Mouse (Mus musculus): ENCODE measurements around the gene Cep104.

The Cep104 gene

DNA sequence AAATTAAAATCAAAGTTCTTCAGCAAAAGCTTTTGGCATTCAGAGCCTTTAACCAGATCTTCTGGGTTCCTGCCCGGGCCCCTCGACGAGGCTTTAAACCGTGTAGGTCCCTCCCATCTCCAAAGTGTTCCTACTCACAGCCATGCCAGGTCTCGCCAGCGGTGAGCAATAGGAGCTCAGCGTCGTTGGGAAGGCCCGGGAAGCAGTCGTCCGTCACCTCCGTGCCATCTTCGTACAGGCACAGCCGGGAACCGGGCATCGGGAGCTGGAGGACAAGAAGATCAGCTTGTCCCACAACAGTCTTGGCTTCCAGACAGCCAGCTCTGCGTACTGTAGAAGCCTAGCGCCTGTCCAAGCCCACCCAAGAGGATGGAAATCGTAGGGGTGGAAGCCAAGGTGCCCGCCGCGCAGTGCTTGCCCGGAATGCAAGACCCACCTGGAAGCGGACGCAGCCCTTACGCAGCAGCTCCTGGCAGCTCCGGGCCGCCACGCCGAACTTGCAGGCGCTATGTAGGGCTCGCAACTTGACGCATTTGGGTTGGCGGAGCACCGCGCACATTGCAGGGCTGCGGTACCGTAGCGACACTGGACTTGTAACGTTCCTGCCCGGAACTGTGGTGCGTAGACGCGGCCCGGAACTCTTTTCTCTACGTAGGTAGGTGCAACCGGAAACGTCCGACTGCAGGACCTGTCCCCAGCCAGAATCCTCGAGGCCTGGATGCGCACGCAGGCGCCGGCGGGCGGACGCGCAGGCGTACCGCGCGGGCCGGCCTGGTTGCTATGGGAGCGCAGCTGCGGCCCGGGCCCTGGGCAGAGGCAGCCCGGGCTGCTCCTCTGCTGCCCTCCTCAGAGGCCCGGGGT lies at the start of gene Cep104, which contains the start of gene Dffb:
Gene Cep104 (plus strand): TSS at position 764 of the 861 bp plus-strand sequence.
Gene Dffb (minus strand): TSS at position 696 of the 861 bp plus-strand sequence.
- peak; percentile 80 for DNase-seq (ENCODE audit: low spot score)

DNA sequence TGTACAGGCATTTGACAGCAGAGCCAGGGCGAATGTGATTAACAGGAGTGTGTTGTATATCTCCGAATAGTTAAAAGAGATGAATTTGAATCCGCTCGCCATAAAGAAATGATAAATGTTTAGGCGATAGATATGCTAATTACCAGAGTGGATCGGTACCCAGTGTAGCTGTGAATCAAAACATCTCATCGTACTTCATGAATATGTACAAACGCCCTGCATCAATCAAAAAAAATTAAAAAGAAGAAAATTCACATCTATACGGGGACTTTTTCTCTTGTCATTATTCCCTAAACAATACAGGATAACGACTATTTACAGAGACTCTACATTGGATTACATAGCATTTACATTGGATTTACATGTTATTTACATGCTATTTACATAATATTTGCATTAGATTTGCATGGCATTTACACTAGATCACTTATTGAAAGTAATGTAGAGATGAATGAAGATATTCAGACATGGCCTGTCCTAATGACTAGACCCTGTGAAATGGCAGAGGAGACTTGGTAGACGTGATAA lies 46.2 kb upstream of the Cep104 start:
- no peak for DNase-seq (ENCODE audit: low spot score)

DNA sequence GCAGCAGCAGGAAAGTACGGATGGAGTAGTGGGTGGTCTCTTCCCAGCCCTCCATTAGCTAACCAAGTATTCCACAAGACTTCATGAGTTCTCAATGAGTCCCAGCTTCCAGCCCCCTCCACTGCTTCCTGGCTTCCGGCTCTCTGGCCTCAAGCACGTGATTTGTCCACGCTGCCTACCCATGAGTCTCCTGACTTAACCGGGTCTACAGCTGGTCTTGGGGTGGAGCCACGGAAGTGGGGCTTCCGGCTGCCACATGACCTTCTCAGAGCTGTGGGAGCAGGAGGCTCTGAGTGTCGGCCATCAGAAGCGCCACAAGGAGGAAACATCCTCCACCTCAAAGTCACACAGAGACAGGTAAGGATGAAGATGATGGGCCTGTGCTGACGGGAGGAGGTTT lies 45.6 kb upstream of the Cep104 start:
- no peak for DNase-seq (ENCODE audit: low spot score)

DNA sequence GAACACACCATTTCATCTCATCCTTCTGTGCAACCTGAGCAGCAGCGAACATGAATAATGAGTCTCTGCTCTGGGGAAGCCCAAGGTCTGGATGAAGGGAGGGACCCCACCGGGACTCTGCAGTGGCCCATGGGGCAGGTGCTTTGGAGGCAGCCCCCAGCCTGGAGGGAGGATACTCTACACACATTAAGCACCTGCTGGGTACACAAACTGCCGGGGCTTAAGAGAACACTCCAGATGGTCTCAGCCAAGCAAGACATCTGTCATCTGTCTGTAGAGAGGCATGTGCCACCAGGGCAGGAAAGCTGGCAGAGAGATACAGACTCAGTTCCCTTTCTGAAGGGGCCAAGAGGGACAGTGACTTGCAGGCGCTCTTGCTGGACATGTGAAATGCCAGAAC lies 45.1 kb upstream of the Cep104 start:
- DNase-seq (ENCODE audit: low spot score) = no peak

DNA sequence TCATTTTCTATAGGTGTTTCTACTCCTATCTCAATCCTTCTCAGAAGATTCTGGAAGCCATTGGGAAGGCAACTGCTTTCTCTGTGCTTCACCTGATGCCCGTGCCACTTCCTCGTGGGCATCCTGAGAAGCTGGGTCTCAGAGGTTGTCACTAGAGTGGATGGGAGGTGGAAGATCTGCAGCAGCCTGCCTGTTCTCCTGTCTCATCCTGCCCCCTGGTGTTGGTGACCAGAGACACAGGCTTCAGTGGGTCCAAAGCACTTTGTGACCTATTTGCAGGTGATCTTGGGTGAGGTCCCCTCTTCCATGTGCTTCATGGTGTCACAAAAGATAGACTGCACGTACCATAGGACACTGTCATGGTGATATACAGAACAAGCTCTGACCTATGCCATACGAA lies 31.8 kb upstream of the Cep104 start:
- no peak for DNase-seq (ENCODE audit: low spot score)

DNA sequence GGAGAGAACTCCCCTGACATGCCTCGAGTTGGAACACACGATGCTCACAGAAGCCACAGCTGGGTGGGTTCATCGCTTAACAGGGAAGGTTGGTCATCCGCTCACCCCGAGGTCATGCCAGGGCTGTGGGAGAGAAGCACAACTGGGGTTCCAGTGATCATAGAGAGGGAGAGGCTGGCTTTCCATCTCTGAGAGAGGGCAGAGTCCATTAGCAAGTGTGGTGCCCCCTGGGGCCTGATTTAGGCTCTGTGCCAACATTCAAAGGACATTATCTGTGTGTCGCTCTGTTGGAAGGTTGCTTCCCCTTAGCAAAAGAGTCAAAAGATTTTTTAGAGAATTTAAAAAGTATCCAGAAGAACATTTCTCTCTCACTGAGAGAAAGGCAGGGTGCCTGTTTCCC lies 30.7 kb upstream of the Cep104 start:
- no peak for DNase-seq (ENCODE audit: low spot score)

DNA sequence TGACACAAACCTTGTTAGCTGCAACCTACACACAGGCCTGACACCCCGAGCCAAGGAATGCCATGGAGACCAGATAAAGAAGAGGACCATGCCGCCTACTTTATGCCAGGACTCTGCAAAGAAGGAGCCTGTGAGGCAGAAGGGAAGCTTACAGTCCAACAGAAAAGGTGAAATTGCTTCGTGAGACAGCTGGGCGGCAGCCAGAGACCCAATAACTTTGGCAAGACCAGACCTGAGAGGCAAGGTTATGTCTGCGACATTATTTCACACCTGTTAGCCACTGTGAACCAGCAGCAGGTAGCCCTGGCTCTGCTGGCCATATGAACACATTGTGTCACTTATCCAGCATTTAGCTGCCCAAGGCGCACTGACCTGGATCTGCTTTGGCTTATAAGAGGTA lies 29.3 kb upstream of the Cep104 start:
- DNase-seq (ENCODE audit: low spot score) = no peak

DNA sequence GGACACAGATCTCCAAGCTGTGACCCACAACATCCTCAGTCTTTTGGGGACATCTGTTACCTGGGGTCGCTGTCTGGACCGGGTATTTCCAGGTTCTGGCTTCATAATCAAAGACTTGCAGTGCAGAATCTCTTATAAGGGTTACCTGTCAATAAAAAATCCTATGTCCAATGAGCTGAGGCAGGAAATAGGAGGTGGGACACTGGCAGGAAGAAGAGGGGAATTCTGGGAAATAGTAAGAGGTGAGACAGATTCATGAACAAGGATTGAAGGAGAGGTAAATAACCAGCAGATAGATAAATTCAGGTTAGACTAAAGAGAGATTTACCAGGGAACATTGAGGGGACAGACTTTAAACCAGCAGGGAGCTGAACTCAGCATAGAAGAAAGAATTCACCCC lies 24.6 kb upstream of the Cep104 start:
- DNase-seq (ENCODE audit: low spot score) = no peak

DNA sequence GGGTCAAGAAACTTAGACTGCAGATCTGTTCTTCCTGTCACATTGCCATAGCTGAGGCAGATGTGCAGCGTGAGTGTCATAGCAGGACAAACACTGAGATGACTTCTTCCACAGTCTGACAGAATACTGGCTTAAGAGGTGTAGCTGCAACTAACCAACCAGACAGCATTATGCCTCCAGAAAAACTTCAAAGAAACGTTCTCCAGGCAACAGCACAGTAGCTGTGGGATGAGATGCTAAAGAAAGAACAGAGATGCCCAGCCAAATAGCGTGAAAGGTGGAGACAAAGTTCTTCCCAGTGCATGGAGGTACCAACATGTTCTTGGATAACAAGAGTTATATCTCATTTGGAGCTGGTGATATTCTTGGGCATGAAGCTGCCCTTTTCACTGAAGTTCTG lies 23.8 kb upstream of the Cep104 start:
- DNase-seq (ENCODE audit: low spot score) = no peak

DNA sequence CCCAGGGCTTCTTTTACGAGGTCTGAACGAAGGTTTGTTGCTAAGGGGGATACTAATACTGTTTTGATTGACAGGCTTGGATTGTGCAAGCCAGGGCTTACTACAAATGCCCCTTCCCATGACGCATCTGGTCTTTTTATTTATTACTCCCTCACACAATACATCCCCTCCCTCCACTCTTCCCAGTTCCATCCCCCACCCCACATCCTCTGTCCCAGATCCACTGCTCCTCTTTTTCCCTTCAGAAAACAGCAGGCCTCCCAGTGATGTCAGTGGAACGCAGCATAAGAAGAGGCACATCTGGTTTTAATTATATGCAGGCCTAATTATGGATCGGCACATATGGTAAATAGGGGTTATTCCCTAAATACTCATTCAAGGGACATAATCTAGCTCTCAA lies 23.3 kb upstream of the Cep104 start:
- DNase-seq (ENCODE audit: low spot score) = no peak

DNA sequence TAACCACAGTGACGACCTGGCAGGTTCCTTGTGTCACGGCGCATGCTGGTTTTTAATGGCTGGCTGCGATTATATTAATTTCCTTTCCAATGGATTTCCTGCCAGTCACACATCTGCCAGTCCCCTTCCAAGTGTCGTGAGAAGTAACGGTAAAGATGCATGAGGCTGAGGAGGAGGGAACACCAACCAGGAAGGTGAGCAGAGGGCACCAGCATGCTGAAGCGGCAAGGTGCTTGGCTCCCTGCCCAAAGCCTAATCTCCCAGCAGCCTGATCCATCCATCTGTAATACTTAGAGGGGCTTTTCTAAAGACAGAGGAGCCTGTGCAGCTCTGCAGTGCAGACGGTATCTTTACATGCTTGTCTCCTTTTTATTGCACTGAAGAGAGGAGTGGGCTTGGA lies 19.3 kb upstream of the Cep104 start:
- no peak for DNase-seq (ENCODE audit: low spot score)

DNA sequence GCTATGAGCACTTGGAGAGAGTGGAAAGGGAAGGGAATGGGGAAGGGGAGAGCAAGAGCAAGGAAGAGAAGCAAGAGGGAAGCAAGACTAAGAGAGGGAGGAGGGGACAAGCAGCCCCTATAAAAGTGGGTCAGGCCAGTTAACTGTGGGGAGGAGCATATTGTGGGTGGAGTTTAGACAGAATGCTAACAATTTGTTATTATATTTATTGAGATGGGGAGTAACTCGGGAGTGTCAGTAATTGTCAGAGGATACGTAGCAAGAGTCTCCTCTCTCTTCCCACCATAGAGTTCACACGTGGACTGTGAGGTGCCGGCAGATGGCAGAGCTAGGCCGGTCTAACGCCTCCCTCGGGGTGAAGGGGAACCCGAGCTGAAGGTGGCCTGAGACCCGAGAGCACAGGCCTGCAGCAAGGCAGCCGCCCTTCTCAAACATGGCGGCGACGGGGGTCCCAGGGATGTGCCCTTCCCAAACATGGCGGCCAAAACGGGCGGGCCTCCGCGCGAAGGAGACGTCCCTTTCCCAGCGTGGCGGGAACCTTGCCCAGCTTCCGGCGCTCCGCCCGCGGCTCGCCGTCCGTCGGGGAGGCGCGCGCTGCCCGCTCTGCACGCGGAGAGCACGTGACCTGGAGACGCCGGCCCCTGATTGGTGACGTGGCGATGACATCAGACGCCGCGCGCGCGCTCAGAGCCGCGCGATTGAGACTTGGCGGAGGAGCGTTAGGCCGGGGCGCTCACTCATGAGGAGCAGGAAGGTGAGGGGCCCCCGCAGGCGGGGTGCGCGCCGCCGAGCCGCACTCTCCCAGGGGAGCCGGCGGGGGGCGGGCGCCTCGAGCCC lies 18.2 kb upstream of the Cep104 start, which contains the start of gene A430005L14Rik:
Gene A430005L14Rik (plus strand): TSS at position 669 of the 837 bp plus-strand sequence.
- peak; percentile 85 for DNase-seq (ENCODE audit: low spot score)

DNA sequence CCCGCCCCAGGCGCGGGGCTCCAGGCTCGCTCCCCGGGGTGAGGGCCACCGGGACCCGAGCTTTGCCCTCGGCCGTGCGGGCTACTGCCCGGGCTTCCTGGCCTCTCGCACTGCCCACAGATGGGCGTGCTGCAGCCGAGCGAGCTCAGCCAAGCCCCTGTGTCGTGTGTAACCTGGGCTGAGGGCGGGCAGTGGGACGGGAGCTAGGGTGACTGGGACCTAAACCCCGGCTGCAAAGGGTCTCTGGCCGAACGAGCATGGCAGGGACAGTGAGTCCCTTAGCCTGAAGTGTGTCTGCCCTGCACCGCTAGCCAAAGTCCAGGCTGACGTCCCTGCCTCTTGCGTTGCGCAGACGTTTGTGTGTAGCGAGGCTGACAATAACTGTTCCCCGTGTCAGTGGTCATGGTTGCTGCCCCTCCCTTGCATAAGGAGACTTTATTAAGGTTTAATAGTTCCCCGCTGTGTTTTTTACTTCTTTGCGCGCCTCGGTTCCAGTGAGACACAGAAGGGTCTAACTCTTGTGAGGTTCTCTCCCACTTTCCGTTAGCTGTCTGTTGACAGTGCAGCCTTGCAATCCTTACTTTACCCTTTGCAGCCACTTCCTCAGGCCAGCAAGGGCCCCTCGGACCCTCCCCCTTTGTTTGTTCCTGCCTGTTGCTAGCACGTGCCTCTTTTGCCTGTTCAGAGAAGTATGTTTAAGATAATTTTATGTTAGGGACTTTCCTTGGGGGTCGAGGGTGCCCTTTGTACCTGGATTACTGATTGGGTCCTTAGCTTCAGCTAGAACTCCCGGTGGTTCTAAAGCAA lies 17.3 kb upstream of the Cep104 start:
- no peak for DNase-seq (ENCODE audit: low spot score)

DNA sequence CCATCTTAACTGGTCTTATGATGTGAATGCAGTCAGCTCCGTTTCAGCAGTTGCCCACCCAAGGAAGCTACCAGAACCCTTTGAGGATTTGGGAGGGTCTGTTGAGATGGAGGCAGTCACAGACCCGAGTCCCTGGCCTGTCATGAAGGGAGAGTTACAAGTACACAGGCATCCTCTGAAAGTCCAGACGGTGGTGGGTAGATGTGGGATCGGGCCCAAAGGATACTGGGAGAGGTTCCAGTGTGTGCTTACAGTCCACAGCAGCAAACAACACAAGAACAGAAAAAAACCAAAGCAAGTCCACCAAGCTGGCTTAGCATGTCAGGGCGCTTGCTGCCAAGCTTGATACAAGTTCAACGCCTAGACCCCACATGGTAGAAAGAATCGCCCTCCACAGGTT lies 12.4 kb upstream of the Cep104 start:
- DNase-seq (ENCODE audit: low spot score) = no peak

DNA sequence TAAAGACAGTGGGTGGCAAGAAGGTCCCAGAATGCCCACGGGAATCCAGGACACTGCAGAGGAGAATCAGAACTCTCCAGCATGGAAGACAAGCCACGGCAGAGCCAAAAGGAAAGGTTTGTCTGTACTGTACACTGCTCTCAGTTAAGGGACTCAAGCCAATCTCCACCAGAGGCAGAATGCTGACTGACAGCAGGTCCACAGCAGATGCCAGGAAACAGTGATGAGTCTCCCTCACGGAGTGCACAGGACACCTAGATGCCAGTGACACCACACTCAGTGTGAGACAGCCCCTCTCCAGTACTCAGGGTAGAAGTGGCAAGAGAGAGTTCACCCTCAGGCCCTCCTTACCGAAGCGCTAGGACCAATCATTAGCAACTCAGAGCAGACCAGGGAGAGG lies 8.3 kb upstream of the Cep104 start:
- DNase-seq (ENCODE audit: low spot score) = no peak

DNA sequence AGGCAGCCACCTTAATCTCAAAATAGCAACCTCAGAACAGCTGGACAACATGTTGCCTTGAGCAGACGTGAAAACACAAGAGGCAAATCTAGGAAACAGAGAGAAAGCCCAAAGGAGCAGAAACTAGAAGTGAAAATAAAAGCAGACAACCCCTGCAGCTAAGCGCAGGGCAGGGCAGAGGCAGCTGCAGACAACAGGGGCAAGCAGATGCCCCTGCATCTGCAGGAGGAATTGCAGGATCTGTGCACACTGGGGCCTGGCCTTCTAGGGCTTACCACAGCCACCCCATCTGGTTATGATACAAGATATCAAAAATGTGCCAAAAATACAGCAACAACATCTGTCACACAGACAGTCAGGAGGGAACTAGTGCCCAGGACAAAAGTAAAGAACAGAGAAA lies 7.4 kb upstream of the Cep104 start:
- no peak for DNase-seq (ENCODE audit: low spot score)

DNA sequence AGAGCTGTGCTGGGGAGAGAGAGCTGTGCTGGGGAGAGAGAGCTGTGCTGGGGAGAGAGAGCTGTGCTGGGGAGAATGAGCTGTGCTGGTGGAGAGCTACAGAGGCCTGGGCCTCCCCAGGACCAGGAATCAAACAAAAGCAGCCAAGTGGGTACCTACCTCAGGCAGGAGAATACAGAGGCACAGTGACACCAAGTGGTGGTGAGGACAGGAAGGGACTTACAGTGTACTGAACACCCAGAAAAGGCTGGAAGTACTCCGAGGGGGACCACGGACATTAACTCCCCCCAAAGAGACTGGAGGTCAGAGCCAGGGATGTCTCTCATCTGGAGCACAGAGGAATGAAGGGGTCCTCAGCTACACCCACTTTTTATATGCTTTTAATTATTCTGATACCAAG lies 6.9 kb upstream of the Cep104 start:
- DNase-seq (ENCODE audit: low spot score) = no peak

DNA sequence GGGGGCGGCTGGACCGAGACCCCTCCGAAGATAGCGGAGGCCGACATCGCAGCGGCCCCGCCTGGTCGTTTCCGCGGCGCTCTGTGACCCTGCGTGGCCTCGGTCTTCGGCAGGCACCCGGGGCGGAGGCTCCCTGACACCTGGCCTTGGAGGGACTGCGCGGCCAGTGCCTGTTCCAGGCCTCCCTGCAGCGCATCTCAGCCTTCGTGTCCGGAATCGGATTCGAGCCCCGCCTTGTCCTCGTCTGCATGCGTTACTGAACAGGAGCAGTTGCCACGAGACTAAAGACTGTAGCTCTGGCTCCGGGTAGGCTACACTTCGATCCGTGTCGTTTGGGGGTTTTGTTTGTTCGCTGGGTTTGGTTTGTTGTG lies 283 bp downstream of the Cep104 start:
- DNase-seq (ENCODE audit: low spot score) = no peak

DNA sequence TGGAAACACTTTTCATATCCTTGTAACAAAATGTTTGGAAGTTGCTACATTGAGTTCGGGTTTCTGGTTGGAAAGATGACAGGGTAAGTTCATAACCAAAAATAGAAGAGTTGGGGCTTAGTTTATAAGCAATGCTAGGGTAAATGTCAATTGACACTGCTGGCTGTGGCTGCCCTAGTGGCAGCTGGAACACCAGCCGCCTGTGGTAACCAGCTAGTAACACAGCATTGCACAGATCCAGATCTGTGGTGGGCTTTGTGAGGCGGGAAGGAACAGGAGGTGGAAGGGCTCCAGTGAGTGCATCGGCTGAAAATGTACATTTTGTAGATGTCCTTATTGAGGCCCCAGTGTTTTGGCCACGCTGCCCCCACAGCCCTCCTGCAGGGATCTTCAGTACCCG lies 774 bp downstream of the Cep104 start:
- no peak for DNase-seq (ENCODE audit: low spot score)

DNA sequence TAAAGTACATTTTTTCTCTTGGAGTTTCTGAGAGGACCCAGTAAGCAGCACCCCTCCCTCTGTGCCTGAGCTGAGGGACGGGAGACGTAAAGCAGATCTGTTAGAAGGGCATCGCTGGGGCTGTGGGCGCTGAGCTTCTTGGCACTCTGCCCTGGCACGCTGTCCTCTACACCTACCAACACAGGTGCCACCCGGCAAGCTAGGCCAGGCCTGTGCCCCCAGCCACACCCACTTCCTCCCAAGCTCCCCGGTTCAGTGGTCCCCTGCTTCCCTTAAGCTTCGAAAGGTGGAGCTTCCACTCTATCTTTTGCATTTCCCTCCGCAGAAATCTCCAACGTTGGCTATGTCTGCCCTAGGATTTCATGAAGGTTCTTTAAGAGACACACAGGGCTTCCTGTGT lies 4.2 kb downstream of the Cep104 start:
- DNase-seq (ENCODE audit: low spot score) = no peak

DNA sequence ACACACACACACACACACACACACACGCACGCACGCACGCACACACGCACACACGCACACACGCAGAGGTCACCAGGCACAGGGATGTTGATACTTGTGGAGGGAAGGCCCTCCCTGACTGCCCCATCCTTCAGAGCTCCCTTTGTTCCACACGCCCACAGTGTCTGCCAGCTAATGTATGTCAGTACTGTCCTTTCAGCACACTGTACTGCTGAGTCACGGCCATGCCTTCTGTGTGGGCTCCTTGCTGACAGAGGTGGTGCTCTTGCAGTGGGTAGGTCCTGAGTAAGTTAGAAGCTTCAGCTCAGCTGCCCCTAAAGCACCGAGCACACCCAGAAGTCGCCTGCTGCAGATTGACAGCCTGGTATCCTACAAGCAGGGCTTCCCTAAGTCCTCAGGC lies 5.5 kb downstream of the Cep104 start:
- DNase-seq (ENCODE audit: low spot score) = no peak

DNA sequence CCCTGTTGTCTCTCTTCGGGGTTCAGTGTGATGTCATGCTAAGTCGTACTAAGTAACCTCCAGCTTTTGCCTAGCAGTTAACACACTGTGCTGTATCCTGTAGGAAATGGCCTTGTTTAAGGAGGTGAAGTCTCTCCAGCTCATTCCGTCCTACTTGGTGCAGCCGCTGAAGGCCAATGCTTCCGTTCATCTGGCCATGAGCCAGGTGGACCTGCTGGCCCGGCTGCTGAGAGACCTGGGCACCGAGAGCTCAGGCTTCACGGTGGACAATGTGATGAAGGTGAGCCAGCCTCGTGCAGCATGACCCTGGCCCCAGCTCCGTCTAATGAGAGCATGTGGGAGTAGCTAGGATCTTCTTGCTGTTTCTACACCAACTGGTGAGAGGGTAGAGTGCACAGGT lies 17.7 kb downstream of the Cep104 start:
- no peak for DNase-seq (ENCODE audit: low spot score)

Measured in urinary bladder, postnatal 10 days (tissue).